In the genomic region with DNA sequence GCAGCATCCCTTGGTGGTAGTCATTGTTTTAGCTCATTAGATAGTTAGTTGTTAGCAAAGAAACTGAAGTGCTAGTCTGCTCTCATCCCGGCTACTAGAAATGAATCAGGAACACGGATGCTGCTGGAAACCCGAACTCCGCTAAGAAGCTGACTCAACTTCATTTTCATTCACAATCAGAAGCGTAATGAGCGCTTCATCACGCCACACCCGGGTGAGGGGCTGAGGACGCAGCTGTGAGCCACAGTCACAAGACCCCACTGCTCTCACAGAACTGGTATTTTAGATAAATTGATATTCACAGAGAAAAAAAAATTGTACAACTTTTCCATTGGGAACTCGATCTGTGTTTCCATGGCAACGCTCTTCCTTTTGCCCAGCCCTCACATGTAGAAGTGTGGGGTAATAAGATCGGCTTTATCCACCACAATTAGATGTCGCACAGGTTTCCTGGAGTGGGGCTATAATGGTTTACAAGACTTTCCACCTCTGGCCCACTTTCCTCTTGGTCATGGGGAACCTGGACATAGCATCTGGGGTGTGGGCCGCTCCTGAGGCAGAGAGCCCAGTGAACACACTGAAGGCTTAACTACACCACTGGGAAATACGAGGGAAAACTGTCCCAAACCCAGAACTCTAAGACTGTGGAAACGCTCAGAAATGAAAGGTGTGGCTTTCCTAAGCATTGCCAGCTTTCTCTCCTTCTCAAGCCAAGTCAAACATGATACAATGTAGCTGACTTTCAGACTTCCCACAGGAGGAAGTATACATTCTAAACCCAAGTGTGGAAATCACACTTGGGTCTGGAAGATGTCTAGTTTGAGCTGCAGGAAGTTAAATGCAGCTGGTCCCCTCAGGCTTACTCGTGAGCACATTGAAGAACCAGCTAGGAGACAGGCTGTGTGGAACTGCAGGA, we compare ENCODE assay signal across 9 mouse cellular contexts. TPM values are rescaled to one million over a fixed set of nuclear protein-coding genes. Genes with fewer than 3 reads are reported as not detected.
DNase-seq lines count a peak whose midpoint lies in the region; ATAC-seq and TF ChIP-seq lines count a peak whose summit lies in the region.
"Had no signal": no experiment of that assay in that cellular context is flagged by ENCODE, and none has a peak within 500 bp of the region (broad histone marks: within the 10 kb centered on the region; RNA-seq: fewer than 3 reads in every experiment).

No protein-coding gene starts in this region.

- DNase-seq in forebrain, embryonic 14.5 days (ENCODE audit: low spot score) = peak; percentile 45
- no peak for DNase-seq in forebrain, embryonic 11.5 days (ENCODE audit: low spot score)
- peak; percentile 63 for DNase-seq in lung, embryonic 14.5 days
- DNase-seq in lung, postnatal 25 days (ENCODE audit: low spot score) = no peak
- no peak for DNase-seq in Muller cell, postnatal 12 days (ENCODE audit: inconsistent ontology term)
- DNase-seq in T-cell, adult 2 months (ENCODE audit: low spot score) = no peak

- no peaks in the 10 kb centered on the region for H3K9me3 ChIP-seq in forebrain, embryonic 14.5 days (replicated peaks; ENCODE audit: control insufficient read depth, low read length)
- no peaks in the 10 kb centered on the region for H3K9me3 ChIP-seq in forebrain, embryonic 11.5 days (ENCODE audit: control insufficient read depth, low read length)
- H3K9me3 ChIP-seq in lung, embryonic 14.5 days (ENCODE audit: low read depth, low read length) = no peaks in the 10 kb centered on the region
- no peaks in the 10 kb centered on the region for H3K9me3 ChIP-seq in midbrain, embryonic 16.5 days (replicated peaks; ENCODE audit: control insufficient read depth, low read length, poor library complexity, severe bottlenecking)

- WGBS in forebrain, embryonic 14.5 days = 66% methylated on average over 17 of the region's 17 CpGs
- 67% methylated on average over 17 of the region's 17 CpGs for WGBS in forebrain, embryonic 11.5 days
- 58% methylated on average over 17 of the region's 17 CpGs for WGBS in lung, embryonic 14.5 days
- WGBS in midbrain, embryonic 16.5 days = 37% methylated on average over 17 of the region's 17 CpGs

- H3K36me3 ChIP-seq in forebrain, embryonic 14.5 days (ENCODE audit: control insufficient read depth, insufficient read depth, low read length) = no peaks in the 10 kb centered on the region
- no peaks in the 10 kb centered on the region for H3K36me3 ChIP-seq in forebrain, embryonic 11.5 days (ENCODE audit: control insufficient read depth, insufficient read depth, low read length)
- H3K36me3 ChIP-seq in lung, embryonic 14.5 days (ENCODE audit: insufficient read depth) = no peaks in the 10 kb centered on the region
- H3K36me3 ChIP-seq in midbrain, embryonic 16.5 days (ENCODE audit: control insufficient read depth, insufficient read depth, low read length) = no peaks in the 10 kb centered on the region

- H3K4me3 ChIP-seq in forebrain, embryonic 14.5 days (ENCODE audit: low read depth, low read length) = no peak overlapping the region
- no peak overlapping the region for H3K4me3 ChIP-seq in forebrain, embryonic 11.5 days (ENCODE audit: low read depth, low read length)
- no peak overlapping the region for H3K4me3 ChIP-seq in lung, embryonic 14.5 days (ENCODE audit: low read depth, low read length)
- H3K4me3 ChIP-seq in midbrain, embryonic 16.5 days (ENCODE audit: low read depth, low read length) = 0 out of 2 replicates have a peak overlapping the region, but pooled peaks have one; percentile 16
- H3K4me3 ChIP-seq: left cerebral cortex, adult 2 months had no signal

- H3K27ac ChIP-seq in forebrain, embryonic 14.5 days (ENCODE audit: low read depth, low read length) = no peak overlapping the region
- no peak overlapping the region for H3K27ac ChIP-seq in forebrain, embryonic 11.5 days (ENCODE audit: low read depth, low read length)
- peak overlapping the region; percentile 24; the same call in 1 of the 2 replicates for H3K27ac ChIP-seq in lung, embryonic 14.5 days (ENCODE audit: low read depth)
- peak overlapping the region; percentile 51; the same call in 1 of the 2 replicates for H3K27ac ChIP-seq in midbrain, embryonic 16.5 days (ENCODE audit: low read length)
- H3K27ac ChIP-seq: left cerebral cortex, adult 2 months had no signal

- ATAC-seq in forebrain, embryonic 14.5 days = peak; percentile 29; the same call in 1 of the 2 replicates
- no peak for ATAC-seq in forebrain, embryonic 11.5 days (replicated peaks; ENCODE audit: low FRiP score)
- ATAC-seq in lung, embryonic 14.5 days (ENCODE audit: insufficient read depth) = no peak
- ATAC-seq in granulocyte monocyte progenitor cell, adult 5-6 weeks (replicated peaks; ENCODE audit: poor library complexity, severe bottlenecking) = peak; percentile 31
- peak; percentile 47; the same call in 1 of the 2 replicates for ATAC-seq in midbrain, embryonic 16.5 days

- H3K9ac ChIP-seq in forebrain, embryonic 14.5 days (ENCODE audit: low read length) = no peak overlapping the region
- H3K9ac ChIP-seq in forebrain, embryonic 11.5 days (ENCODE audit: low read length) = no peak overlapping the region
- H3K9ac ChIP-seq in lung, embryonic 14.5 days = no peak overlapping the region
- H3K9ac ChIP-seq in midbrain, embryonic 16.5 days (ENCODE audit: low read depth, low read length) = no peak overlapping the region

- TF ChIP-seq CTCF in lung, embryonic 14.5 days (IDR thresholded peaks at IDR 0.05; ENCODE audit: low read depth) = no peak

- no peaks in the 10 kb centered on the region for H3K27me3 ChIP-seq in forebrain, embryonic 14.5 days (replicated peaks; ENCODE audit: control insufficient read depth, insufficient read depth, low read length)
- H3K27me3 ChIP-seq in forebrain, embryonic 11.5 days (ENCODE audit: control insufficient read depth, insufficient read depth, low read length) = no peaks in the 10 kb centered on the region
- H3K27me3 ChIP-seq in lung, embryonic 14.5 days (ENCODE audit: insufficient read depth, low read length) = no peaks in the 10 kb centered on the region
- no peaks in the 10 kb centered on the region for H3K27me3 ChIP-seq in midbrain, embryonic 16.5 days (ENCODE audit: control insufficient read depth, insufficient read depth, low read depth, low read length)

- H3K4me2 ChIP-seq in forebrain, embryonic 14.5 days (ENCODE audit: low read length) = no peak overlapping the region
- no peak overlapping the region for H3K4me2 ChIP-seq in forebrain, embryonic 11.5 days (ENCODE audit: low read depth, low read length, severe bottlenecking)
- H3K4me2 ChIP-seq in lung, embryonic 14.5 days = no peak overlapping the region
- peak overlapping the region; percentile 48 for H3K4me2 ChIP-seq in midbrain, embryonic 16.5 days (ENCODE audit: low read length)

- 0 out of 2 replicates have a peak, but pooled peaks cover 3% of the 10 kb centered on the region for H3K4me1 ChIP-seq in forebrain, embryonic 14.5 days (ENCODE audit: control insufficient read depth, insufficient read depth, low read length)
- H3K4me1 ChIP-seq in forebrain, embryonic 11.5 days (replicated peaks; ENCODE audit: control insufficient read depth, insufficient read depth, low read length) = no peaks in the 10 kb centered on the region
- peaks cover 29% of the 10 kb centered on the region for H3K4me1 ChIP-seq in lung, embryonic 14.5 days (ENCODE audit: insufficient read depth)
- peaks cover 14% of the 10 kb centered on the region for H3K4me1 ChIP-seq in midbrain, embryonic 16.5 days (ENCODE audit: control insufficient read depth, insufficient read depth, low read length)

RNA-seq across cellular contexts. Expression of gene Hhat, which starts 14.3 kb away (rescaled TPM):
- 3.5 and 3.8 TPM in 2 replicates for polyA plus RNA-seq in forebrain, embryonic 14.5 days (2014; fragmentation: Nextera tagmentation; extraction: Ambion mirVana)
- polyA plus RNA-seq in forebrain, embryonic 11.5 days (2014; fragmentation: Nextera tagmentation; extraction: Ambion mirVana) = 6.2 and 8.0 TPM in 2 replicates
- 12.8 and 12.9 TPM in 2 replicates for polyA plus RNA-seq in lung, embryonic 14.5 days (2014; fragmentation: Nextera tagmentation; extraction: Ambion mirVana)
- 1.0 and 2.1 TPM in 2 replicates for total RNA-seq in granulocyte monocyte progenitor cell, adult 5-6 weeks (2014; fragmentation: Nextera tagmentation)
- total RNA-seq in granulocyte monocyte progenitor cell, adult 5-6 weeks (2017) = 1.6 and 2.4 TPM in 2 replicates
- 3.3 and 3.4 TPM in 2 replicates for polyA plus RNA-seq in midbrain, embryonic 16.5 days (2015; fragmentation: Nextera tagmentation; extraction: Ambion mirVana)

Comparison
In these comparisons a context has a peak if more than half of its experiments do, and no peak if none do; other contexts are left out.
1. ATAC-seq: peak in forebrain, embryonic 14.5 days (single experiment), granulocyte monocyte progenitor cell, adult 5-6 weeks (single experiment) and midbrain, embryonic 16.5 days (single experiment); none in forebrain, embryonic 11.5 days (single experiment) and lung, embryonic 14.5 days (single experiment).
2. DNase-seq: peak in forebrain, embryonic 14.5 days (single experiment) and lung, embryonic 14.5 days (single experiment); none in forebrain, embryonic 11.5 days (single experiment), lung, postnatal 25 days (single experiment), Muller cell, postnatal 12 days (single experiment) and T-cell, adult 2 months (single experiment).
3. H3K27ac ChIP-seq: peak in lung, embryonic 14.5 days (single experiment) and midbrain, embryonic 16.5 days (single experiment); none in forebrain, embryonic 14.5 days (single experiment) and forebrain, embryonic 11.5 days (single experiment).